Mouse (Mus musculus): Measurements from ENCODE around the gene Zbtb48. TPM values are rescaled to one million over a fixed set of nuclear protein-coding genes. Genes with fewer than 3 reads are reported as not detected.

Zbtb48 gene
- polyA plus RNA-seq, 1 experiment from 2014 or later: 13.7 TPM

- ATAC-seq (no peak), DNase-seq (ENCODE audit: low spot score) (no peak)
- no peak for TF ChIP-seq EP300 (IDR thresholded peaks at IDR 0.05)
- peak; percentile 16; the same call in 1 of the 2 replicates for TF ChIP-seq CTCF (IDR thresholded peaks at IDR 0.05)
- peaks cover 9% of the 10 kb centered on the region; the same call in 1 of the 2 replicates for H3K4me1 ChIP-seq (ENCODE audit: insufficient read depth, low read depth, low read length)
- no peak overlapping the region for H3K4me3 ChIP-seq (ENCODE audit: low read depth, low read length)
- H3K4me2 ChIP-seq (replicated peaks; ENCODE audit: low read depth, low read length): no peak overlapping the region
- H3K9me3 ChIP-seq (ENCODE audit: low read length): no peaks in the 10 kb centered on the region
- no peaks in the 10 kb centered on the region for H3K27me3 ChIP-seq (replicated peaks; ENCODE audit: insufficient read depth, low read length)
- H3K9ac ChIP-seq (replicated peaks; ENCODE audit: low read depth): no peak overlapping the region
- H3K36me3 ChIP-seq (ENCODE audit: insufficient read depth, low read length): no peaks in the 10 kb centered on the region
- peak overlapping the region; percentile 54; the same call in 1 of the 2 replicates for H3K27ac ChIP-seq (ENCODE audit: low read length)
- 67% methylated on average over 4 of the region's 4 CpGs for WGBS
Observed at GRCm38 (mm10) chr4:152001335-152001734, 26.1 kb downstream of the Zbtb48 start.

GRCm38 (mm10) chr4:152000906-152001305 lies 26.6 kb downstream of the Zbtb48 start:
- no peak overlapping the region for H3K4me2 ChIP-seq (replicated peaks; ENCODE audit: low read depth, low read length)
- H3K27ac ChIP-seq (ENCODE audit: low read length): peak overlapping the region; percentile 55
- TF ChIP-seq CTCF (IDR thresholded peaks at IDR 0.05) (no peak), EP300 (IDR thresholded peaks at IDR 0.05) (peak; percentile 44; the same call in 1 of the 2 replicates)
- no peak overlapping the region for H3K9ac ChIP-seq (replicated peaks; ENCODE audit: low read depth)
- peak; percentile 94 for DNase-seq (ENCODE audit: low spot score)
- H3K4me1 ChIP-seq (ENCODE audit: insufficient read depth, low read depth, low read length): peaks cover 9% of the 10 kb centered on the region; the same call in 1 of the 2 replicates
- H3K9me3 ChIP-seq (ENCODE audit: low read length): no peaks in the 10 kb centered on the region
- H3K36me3 ChIP-seq (ENCODE audit: insufficient read depth, low read length): no peaks in the 10 kb centered on the region
- 18% methylated on average over 4 of the region's 4 CpGs for WGBS
- ATAC-seq: peak; percentile 25
- no peak overlapping the region for H3K4me3 ChIP-seq (ENCODE audit: low read depth, low read length)
- H3K27me3 ChIP-seq (replicated peaks; ENCODE audit: insufficient read depth, low read length): no peaks in the 10 kb centered on the region

- Histone ChIP-seq H3K27ac (ENCODE audit: low read length) (peak overlapping the region; percentile 6; the same call in 1 of the 2 replicates), H3K9me3 (ENCODE audit: low read length) (no peaks in the 10 kb centered on the region), H3K9ac (replicated peaks; ENCODE audit: low read depth) (no peak overlapping the region), H3K36me3 (ENCODE audit: insufficient read depth, low read length) (no peaks in the 10 kb centered on the region), H3K27me3 (replicated peaks; ENCODE audit: insufficient read depth, low read length) (no peaks in the 10 kb centered on the region), H3K4me3 (ENCODE audit: low read depth, low read length) (no peak overlapping the region), H3K4me2 (replicated peaks; ENCODE audit: low read depth, low read length) (no peak overlapping the region), H3K4me1 (ENCODE audit: insufficient read depth, low read depth, low read length) (peaks cover 9% of the 10 kb centered on the region; the same call in 1 of the 2 replicates)
- WGBS: 33% methylated on average over 3 of the region's 3 CpGs
- no peak for ATAC-seq
- no peak for TF ChIP-seq CTCF (IDR thresholded peaks at IDR 0.05)
- no peak for TF ChIP-seq EP300 (IDR thresholded peaks at IDR 0.05)
- no peak for DNase-seq (ENCODE audit: low spot score)
Observed at GRCm38 (mm10) chr4:151999481-151999880, 28.0 kb downstream of the Zbtb48 start.

GRCm38 (mm10) chr4:151997701-151998100 lies 29.8 kb downstream of the Zbtb48 start:
- no peaks in the 10 kb centered on the region for H3K36me3 ChIP-seq (ENCODE audit: insufficient read depth, low read length)
- TF ChIP-seq EP300 (IDR thresholded peaks at IDR 0.05) (no peak), CTCF (IDR thresholded peaks at IDR 0.05) (no peak)
- no peaks in the 10 kb centered on the region for H3K9me3 ChIP-seq (ENCODE audit: low read length)
- H3K27ac ChIP-seq (ENCODE audit: low read length): 0 out of 2 replicates have a peak overlapping the region, but pooled peaks have one; percentile 98
- H3K4me1 ChIP-seq (ENCODE audit: insufficient read depth, low read depth, low read length): peaks cover 13% of the 10 kb centered on the region; the same call in 1 of the 2 replicates
- H3K4me3 ChIP-seq (ENCODE audit: low read depth, low read length): peak overlapping the region; percentile 98; the same call in 1 of the 2 replicates
- WGBS: 63% methylated on average over 3 of the region's 3 CpGs
- H3K27me3 ChIP-seq (replicated peaks; ENCODE audit: insufficient read depth, low read length): no peaks in the 10 kb centered on the region
- DNase-seq (ENCODE audit: low spot score): no peak
- no peak overlapping the region for H3K9ac ChIP-seq (replicated peaks; ENCODE audit: low read depth)
- H3K4me2 ChIP-seq (replicated peaks; ENCODE audit: low read depth, low read length): peak overlapping the region; percentile 62
- ATAC-seq: no peak

- ATAC-seq: no peak
Observed at GRCm38 (mm10) chr4:151996951-151997222, 30.6 kb downstream of the Zbtb48 start.

GRCm38 (mm10) chr4:151996173-151996950 lies 31.1 kb downstream of the Zbtb48 start, which contains the start of gene Phf13:
Phf13 (minus strand) TSS chr4:151996258.
- Histone ChIP-seq H3K27ac (ENCODE audit: low read length) (peak within 1 kb of the TSS; percentile 98), H3K4me1 (ENCODE audit: insufficient read depth, low read depth, low read length) (peaks cover 13% of the 10 kb centered on the region; the same call in 1 of the 2 replicates), H3K27me3 (replicated peaks; ENCODE audit: insufficient read depth, low read length) (no peaks in the 10 kb centered on the region), H3K36me3 (ENCODE audit: insufficient read depth, low read length) (peaks cover 12% of the 10 kb centered on the region; the same call in 1 of the 2 replicates), H3K4me3 (ENCODE audit: low read depth, low read length) (peak within 1 kb of the TSS; percentile 98), H3K9me3 (ENCODE audit: low read length) (no peaks in the 10 kb centered on the region), H3K9ac (replicated peaks; ENCODE audit: low read depth) (peak within 1 kb of the TSS; percentile 94), H3K4me2 (replicated peaks; ENCODE audit: low read depth, low read length) (peak within 1 kb of the TSS; percentile 90)
- TF ChIP-seq CTCF (IDR thresholded peaks at IDR 0.05) (peak; percentile 19; the same call in 1 of the 2 replicates), EP300 (IDR thresholded peaks at IDR 0.05) (no peak)
- DNase-seq (ENCODE audit: low spot score) (peak; percentile 99), ATAC-seq (peak; percentile 96)
- under 1% methylated on average over 72 of the region's 94 CpGs for WGBS

More at GRCm38 (mm10) chr4:151996951-151997222, 30.6 kb downstream of the Zbtb48 start:
- peaks cover 7% of the 10 kb centered on the region; the same call in 1 of the 2 replicates for H3K36me3 ChIP-seq (ENCODE audit: insufficient read depth, low read length)
- peak overlapping the region; percentile 62 for H3K4me2 ChIP-seq (replicated peaks; ENCODE audit: low read depth, low read length)
- peak overlapping the region; percentile 94 for H3K9ac ChIP-seq (replicated peaks; ENCODE audit: low read depth)
- no peaks in the 10 kb centered on the region for H3K9me3 ChIP-seq (ENCODE audit: low read length)
- H3K4me3 ChIP-seq (ENCODE audit: low read depth, low read length): peak overlapping the region; percentile 98
- no peaks in the 10 kb centered on the region for H3K27me3 ChIP-seq (replicated peaks; ENCODE audit: insufficient read depth, low read length)
- TF ChIP-seq EP300 (IDR thresholded peaks at IDR 0.05) (no peak), CTCF (IDR thresholded peaks at IDR 0.05) (no peak)
- H3K4me1 ChIP-seq (ENCODE audit: insufficient read depth, low read depth, low read length): peaks cover 13% of the 10 kb centered on the region; the same call in 1 of the 2 replicates
- peak overlapping the region; percentile 98 for H3K27ac ChIP-seq (ENCODE audit: low read length)
- DNase-seq (ENCODE audit: low spot score): no peak
- 1% methylated on average over 13 of the region's 13 CpGs for WGBS

Measured in lung, postnatal 0 days (tissue).